Mouse (Mus musculus) kidney, postnatal 4 days (tissue): Measurements from ENCODE around the gene Pth2r.

Experiments
- DNase-seq, 2 experiments: peaks; one replicate each; pipeline ENCODE4 v3.0.0; 2021; ENCODE audit warnings: mixed read lengths in 2 of 2

The Pth2r gene

DNA sequence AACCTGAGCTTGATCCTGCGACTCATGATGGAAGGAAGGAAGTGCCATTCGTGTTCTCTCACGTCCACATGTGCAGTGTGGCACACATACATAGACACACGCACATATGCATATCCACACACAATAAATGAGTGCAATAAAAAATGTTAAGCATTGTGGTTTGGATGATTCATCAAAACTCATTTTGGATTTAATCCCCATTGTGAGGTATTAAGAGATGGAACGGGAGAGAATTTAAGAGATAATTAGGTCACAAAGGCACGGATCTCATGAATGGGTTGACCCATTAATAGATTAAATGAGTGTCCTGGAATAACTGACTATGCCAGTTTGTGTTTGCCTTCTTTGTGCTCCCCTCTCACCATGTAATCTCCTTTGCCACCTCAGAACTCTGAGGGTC, at the start of gene Pth2r:
TSS of gene Pth2r (plus strand) at position 301 of the 400 bp plus-strand sequence.
- no peak for DNase-seq

DNA sequence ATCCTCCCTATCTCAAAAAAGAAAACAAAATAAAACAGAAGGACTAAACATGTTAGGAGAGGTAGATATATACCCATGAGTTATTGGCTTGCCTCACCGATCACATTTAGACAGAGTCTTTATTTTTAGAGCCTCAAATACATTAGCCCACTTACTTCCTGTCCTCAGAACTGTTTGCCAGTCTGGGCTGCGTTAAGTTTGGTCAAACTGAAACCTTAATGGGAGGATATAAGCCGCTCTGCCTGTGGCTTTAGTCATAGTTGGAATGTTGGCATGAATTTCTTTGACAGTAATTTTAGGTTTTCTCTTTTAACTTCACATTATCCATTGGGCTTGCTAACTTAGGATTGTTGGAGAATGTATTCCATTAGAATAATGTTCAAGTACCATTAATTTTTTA, 44.1 kb upstream of the Pth2r start:
- no peak for DNase-seq

DNA sequence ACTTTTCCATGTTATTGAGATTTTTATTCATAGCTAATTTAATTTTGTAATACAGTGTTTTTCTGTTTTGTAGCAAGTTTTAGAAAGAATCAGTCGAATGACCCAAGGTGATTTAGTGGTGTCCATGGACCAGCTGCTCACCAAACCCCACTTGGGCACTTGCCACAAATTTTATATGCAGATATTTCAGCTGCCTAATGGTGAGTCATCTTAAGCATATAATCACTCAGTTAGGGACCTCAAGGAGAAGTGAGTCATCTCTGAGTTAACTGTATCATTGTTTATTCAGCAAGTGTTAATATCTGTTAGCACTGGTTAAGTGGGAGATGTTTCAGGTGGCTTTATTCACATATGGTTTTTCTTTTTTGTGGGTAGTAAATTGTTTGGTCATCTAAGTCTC, 36.2 kb upstream of the Pth2r start:
- no peak for DNase-seq

DNA sequence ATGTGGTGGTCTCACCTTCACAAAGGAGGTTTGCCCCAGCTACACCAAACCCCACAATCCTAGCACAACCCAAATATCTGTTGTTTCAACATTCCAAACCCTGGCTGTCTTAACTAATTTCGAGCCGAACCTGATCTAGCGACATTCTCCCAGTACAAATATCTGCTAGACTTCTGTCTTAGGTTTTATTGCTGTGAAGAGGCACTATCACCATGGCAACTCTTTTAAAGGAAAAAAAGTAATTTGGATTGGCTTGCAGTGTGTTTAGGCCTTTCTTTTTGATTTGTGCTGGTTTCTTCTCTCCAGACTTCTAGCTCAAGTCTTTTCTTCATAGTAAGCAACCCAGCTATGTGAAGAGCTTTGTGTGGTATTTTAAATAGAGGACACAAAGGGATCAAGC, 1.4 kb upstream of the Pth2r start:
- DNase-seq = no peak

DNA sequence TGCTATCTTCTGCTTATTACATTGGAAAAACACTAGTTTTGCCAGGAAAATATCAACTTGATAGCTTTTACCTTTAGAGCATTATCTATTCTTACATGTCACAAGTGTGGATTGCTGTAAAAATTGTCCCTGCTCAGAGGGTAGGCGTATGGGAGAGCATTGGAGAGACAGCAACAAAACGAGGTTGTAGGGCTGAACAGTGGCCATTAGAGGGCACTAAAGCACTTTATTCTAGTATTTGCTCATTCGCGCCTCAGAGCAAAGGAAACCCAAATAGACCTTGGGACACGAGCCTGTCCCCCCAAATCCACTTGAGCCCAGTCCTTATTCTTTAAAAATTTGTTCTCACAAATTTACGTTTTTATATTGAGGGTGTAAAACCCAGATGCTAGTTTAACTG, 910 bp downstream of the Pth2r start:
- DNase-seq = peak; percentile 54 to 61

DNA sequence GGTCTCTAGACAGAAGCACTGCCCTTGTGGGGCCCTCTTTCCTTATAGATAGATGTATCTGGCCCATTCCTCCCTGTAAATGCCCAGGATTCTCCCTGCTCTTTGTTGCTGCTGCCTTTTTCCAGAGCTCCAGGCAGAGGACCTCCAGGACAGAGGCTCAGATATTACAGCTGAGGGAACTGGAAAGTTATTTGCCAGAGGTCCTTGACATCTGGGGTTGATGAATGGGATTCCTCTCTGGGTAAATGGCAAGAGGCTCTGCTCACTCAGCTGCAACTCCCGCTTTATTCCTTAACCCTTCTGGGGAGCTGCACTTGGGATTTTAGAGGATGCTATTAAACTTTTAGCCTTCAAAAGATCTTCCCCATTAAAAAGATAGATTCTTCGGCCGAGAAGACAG, 26.6 kb downstream of the Pth2r start:
- DNase-seq = no peak

DNA sequence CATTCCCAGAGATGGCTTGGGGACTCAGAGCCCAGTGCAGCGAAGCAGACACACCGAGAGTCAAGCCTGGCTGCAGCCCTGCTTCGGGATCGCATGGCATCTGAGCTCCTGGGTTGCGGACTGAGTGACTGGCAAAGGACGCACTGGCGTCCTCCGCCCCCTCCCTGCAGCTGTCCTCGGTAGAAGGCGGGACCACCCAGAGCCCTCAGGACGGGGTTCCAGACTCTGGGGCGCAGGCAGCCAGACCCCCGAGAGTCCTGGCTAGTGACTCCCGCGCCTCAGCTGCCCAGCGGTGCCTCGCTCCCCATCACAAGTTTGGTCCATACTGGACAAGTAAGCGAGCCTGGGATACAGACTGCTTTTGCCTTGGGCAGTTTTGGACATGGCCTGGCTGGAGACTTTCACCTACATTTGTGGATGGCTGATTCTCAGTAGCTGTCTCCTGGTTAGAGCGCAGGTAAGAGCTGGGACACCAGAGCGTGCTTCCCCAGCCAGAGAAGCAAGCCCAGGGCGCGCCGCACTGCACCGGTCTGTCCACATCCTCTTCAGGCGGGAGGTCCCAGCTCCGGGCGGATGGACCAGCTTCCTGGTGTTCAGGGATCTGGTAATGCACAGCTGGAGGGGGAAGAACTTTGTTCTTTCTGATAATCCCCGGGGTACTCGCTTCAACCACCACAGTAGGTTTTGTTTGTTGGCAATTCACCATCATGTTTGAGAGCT, 29.5 kb downstream of the Pth2r start:
- peak; percentile 25 to 28 for DNase-seq

DNA sequence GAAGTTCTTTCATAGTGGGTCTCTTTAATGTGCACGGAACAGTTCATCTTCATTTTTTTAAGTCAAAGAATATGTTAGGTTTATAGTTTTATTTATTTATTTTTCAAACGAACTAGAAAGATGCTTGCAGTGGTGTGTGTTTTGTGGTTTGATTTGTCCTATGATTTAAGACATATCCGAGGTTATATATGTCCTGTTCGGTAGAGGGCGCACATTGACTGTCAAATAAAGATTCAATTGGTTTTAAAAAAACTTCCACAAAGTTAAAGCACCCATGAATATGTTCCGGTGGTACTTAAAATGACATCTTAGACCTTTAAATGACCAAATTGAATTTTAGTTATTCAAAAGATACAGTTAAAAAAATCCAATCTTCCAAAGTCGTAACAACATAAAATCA, 30.3 kb downstream of the Pth2r start:
- peak; percentile 22 to 23 for DNase-seq

DNA sequence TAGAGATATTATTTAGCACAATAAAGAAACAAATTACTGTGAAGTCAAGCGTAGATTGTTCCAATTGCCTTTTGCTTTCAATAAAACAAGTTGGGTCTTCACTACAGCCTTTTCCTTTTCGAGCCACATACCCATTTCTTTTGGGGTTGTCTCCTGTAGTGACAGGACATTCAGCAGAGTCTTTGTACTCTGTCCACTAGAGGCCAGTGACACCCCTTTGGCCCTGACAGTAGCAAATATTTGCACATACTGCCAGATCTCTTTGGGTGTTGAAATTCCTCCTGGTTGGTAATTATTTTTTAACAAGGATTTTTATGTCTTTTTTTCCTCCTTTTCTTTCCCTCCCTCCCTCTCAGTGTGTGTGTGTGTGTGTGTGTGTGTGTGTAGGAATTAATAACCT, 31.0 kb downstream of the Pth2r start:
- DNase-seq = peak in 1 of 2 experiments; percentile 5

DNA sequence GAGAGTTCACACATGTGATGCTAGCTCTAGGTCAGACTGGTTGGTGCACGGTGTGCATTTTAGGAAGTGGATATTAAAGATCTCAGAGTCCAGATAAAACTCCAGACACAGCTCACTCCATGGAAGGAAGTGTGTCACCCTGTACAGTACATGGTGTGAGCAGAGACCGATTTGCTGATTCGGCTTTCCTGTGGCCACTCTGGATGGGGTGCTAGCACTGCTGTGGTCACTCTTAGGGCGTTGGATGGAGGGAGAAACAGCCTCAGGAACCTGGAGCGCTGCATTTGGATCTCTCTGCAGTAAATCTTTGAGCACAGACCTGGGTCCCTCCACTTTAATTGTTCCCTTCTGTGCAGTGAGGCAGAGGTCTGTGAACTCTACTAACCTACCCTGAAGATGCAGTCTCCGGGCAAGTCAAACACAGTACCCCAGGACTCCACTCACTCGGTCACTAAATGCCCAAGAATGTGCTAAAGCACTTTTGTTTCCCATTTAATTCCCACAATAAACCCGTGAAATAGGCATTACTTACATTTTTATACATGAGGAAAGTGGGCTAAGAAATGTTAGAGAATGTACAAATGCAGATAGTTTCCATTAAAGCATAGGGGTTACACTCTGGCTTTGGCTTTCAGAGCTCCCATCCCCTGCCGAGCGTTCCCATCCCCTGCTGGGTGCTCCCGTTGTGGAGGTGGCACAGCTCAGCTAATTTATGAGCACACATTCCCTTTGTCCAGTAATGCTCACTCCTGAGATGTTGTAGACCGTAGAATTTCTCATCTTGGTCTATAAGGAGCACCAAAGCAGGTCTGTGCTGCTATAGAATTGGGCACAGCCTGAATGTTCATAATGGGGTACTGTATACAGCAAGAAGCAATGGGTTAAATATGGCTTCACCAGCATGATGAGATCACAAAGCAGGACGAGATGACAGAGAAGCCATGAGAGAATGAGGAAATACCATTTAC, 32.5 kb downstream of the Pth2r start:
- no peak for DNase-seq

DNA sequence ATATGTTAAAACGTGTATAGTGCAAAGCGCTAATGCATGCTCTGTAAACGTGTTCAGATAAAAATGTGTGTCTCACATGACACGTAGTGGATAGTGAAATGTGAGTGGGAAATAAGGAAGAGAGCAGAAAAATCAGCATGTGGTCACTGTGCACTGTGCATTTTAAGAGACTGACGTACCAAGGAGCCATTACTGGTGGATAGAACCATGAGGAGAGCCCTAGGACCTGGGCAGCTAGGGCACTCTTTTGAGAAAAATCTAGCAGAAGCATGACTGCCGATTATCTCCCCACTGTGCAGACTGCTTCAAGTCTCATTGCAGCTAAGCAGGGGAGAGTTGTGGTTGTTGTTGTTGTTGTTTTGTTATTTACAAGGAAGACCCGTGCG, 33.2 kb downstream of the Pth2r start:
- no peak for DNase-seq

DNA sequence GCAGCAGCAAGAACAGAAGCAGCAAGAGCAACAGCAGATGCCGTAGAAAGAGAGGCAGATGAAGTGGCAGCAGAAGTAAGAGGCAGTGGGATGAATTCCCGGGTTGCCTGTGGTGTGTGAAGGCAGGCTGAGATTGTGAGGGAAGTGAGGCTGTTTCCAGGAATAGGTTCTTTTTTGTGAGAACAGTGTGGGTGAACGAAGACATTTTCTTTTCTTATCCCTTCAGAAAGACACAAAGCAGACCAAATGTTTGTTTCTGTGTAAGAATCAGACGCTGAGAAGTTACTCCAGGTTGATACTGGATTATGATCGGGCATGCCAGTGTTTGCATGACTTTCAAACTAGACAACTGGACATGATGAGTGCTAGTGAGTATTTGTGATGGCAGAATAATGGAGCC, 52.2 kb downstream of the Pth2r start:
- no peak for DNase-seq

DNA sequence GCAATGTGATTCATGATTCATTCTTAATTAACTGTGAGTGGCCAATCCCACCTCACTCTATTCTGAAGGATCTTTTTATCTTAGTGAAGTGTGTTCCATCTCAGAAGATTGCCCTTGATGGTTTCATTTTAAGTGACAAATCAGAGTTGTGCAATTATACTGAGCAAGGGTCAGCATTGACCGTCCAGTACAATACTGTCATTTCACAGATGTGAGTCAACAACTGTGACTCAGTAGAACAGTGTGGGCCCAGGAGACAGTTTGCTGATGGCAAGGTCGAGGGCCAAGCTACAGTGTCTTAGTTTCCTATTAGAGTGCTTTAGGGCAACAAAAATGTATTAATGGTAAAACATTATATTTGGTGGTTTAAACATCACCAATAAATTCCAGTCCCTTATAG, 55.9 kb downstream of the Pth2r start:
- no peak for DNase-seq

DNA sequence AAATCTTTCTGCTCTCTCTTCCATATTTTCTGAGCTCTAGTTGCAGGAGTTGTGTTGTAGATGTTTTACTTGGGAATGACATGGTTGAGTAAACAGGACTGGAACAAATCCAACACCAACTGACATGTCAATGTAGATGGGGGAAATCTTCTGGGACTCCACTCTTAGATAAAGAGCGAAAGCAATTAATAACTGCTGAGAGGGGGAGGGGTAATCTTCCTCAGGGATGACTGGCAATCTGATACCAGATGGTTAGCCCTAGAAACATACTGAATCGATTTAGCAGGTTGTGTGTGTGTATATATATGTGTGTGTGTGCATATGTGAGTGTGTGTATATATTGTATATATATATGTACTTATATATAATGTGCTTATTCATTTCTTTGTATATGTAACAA, 58.4 kb downstream of the Pth2r start:
- DNase-seq = no peak

DNA sequence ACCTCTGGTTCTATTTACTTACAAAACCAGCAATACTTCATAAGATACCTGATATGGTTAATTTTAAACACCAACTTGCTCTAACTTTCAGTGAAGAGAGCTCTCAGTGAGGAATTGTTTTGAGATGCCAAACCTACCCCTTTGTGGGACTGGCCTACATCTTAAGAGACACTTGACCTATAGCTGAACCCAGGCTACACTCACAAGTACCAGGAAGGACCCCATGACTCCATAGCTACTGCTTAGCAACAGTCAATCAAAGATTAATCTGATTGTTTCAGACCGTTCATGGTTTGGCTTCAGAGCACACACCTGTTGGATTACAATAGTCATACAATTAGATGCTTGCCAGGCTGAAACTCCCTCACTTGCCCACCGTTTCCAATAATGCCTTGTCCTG, 71.1 kb downstream of the Pth2r start:
- no peak for DNase-seq

DNA sequence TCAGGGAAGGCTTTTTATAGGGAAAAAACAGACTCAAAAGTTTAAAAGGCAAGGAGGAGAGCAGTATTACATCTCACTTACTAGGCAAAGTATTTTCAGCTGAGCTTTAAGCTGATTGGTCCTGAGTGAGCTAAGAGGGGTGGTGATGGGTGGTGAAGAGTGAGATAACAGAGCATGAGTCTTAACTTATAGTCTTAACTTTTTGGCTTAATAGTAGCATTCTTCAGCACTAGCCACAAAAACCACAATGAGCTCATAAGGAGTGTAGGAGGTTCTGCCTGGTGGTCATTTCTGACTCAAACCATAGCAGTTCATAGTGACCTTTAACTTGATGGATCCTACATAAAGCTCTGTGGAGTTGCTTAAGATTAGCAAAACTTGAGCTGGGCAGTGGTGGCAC, 72.3 kb downstream of the Pth2r start:
- no peak for DNase-seq

DNA sequence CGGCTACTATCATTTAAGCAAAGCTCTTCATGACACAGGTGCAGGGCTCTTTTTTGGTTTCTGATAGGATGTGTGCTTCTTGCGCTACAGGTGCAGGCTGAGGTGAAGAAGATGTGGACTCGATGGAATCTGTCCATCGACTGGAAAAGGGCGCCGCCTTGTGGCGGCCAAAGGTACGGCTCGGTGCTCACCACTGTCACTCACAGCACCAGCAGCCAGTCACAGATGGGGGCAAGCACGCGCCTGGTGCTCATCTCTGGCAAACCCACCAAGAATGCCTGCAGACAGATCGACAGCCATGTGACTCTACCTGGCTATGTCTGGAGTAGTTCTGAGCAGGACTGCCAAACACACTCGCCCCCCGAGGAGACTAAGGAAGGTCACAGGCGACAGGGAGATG, 106.5 kb downstream of the Pth2r start:
- DNase-seq = peak; percentile 57 to 62

DNA sequence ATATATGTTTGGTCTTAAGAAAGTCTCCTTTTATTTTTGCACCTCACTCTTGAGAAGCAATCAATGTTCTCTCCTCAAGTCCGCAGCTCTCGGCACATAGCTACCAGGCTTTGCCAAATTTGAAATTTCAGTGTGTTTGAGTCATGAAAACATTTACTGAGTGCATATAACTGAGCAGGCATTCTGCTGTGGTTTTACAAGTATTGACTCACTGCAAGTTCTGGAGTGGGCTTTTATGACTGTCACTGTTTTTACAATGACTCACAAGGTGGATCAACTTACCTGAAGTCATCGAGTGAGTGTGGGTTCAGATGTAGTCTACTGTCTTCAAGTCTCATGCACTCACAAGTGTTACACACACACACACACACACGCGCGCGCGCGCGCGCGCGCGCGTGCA, 107.8 kb downstream of the Pth2r start:
- no peak for DNase-seq

DNA sequence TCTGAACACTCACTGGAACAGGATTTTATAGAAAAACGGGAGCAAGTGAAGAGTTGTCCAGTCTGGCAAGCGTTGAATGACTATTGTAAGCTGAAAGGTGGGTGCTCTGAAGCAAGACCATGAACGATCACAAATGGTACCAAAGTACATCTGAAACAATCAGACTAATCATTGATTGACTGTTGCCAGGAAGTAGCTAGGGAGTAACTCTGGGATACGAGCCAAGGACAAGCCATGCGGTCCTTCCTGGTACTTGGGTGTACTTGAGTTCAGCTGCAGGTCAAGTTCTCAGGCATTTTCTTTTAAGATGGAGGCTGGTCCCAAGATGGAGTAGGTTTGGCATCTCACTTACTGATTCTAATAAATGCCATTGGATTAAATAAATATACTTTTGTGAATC, 125.6 kb downstream of the Pth2r start:
- peak in 1 of 2 experiments; percentile 5 for DNase-seq

DNA sequence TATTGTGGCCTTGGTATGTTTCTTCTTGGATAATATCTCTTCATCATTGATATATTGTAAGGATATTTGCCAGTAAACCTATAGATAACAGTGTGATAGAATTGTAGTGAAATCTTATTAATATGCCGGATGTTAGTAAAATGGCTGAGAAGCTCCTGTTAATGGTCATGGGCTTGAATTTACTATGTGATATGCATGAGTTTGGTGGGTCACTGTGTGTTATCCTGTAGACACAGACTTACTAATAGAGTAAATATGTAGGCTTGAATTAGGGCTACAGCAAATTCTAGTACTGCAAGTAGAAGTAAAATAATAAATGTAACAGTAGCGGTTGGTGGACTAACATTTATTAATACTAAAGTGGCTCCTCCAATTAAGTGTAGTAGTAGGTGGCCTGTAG, 139.1 kb downstream of the Pth2r start:
- no peak for DNase-seq

DNA sequence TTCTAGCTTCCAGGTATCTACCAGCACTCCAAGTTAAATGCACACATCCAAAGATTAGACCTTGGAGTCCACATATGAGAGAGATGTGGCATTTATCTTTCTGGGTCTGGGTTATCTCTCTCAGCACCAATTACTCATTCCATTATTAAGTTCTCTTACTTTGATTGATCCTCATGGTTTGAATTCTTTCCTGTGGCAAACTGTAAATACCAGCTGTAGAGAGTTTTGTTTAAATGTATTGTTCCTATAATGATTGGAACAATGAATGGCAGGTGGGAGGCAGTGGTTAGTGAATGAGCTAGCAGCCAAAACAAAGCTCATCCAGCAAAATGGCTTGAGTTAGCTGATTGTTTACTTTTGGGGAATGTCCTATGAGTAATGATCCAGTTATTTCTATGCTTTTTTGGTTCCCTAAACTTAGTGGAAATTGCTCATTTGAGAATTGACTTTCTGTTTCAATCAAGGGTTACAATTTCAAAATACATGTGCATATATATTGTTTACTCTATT, 140.7 kb downstream of the Pth2r start:
- DNase-seq = no peak
